Mouse (Mus musculus) cerebellum, adult 2 months (tissue): Measurements from ENCODE around the gene Dlgap5. TPM values are rescaled to one million over a fixed set of nuclear protein-coding genes. Genes with fewer than 3 reads are reported as not detected.
"Not testable (repeated sequence)": the region's sequence is repeated elsewhere in the genome, so short reads cannot be mapped to it uniquely, and the experiment has no call there.

ENCODE experiments used
- DNase-seq, 2 experiments: peaks; one replicate each; pipeline ENCODE4 v3.0.0; 2021
- H3K27ac ChIP-seq: fragments of 200-500 bp; 2 replicates; pipeline ENCODE4 v1.5.1; 2012; ENCODE audit warnings: low read length, control low read depth, inconsistent platforms; ENCODE audit not compliant: insufficient read depth
- H3K27me3 ChIP-seq: fragments of 200-500 bp; 2 replicates; pipeline ENCODE4 v1.6.1; 2012; ENCODE audit warnings: inconsistent platforms, mild to moderate bottlenecking, low read length, moderate library complexity; ENCODE audit not compliant: control insufficient read depth, insufficient read depth
- H3K4me1 ChIP-seq: fragments of 200-500 bp; 2 replicates; pipeline ENCODE4 v1.6.1; 2011; ENCODE audit warnings: low read length; ENCODE audit not compliant: control insufficient read depth, insufficient read depth
- H3K4me3 ChIP-seq: fragments of 200-500 bp; replicated peaks from 2 replicates; pipeline ENCODE3; 2011; ENCODE audit warnings: mild to moderate bottlenecking, low read depth, low read length, control low read depth; ENCODE audit not compliant: insufficient read depth
- CTCF ChIP-seq: fragments of 200-500 bp; IDR thresholded peaks from 2 replicates; pipeline ENCODE4 v1.5.1; 2011; ENCODE audit warnings: low read depth, mild to moderate bottlenecking, control low read depth, low read length, moderate library complexity, borderline replicate concordance; ENCODE audit not compliant: insufficient read depth
- POLR2A ChIP-seq: fragments of 200-500 bp; IDR thresholded peaks from 2 replicates; pipeline ENCODE4 v1.6.1; 2011; ENCODE audit warnings: low read length, control low read depth, borderline replicate concordance; ENCODE audit not compliant: insufficient read depth
- WGBS: fragments of 180-500 bp; shearing (Covaris S2); methylation state at CpG from one replicate; pipeline ENCODE4 v1.1.7; 2018; 5-methylcytosine and 5-hydroxymethylcytosine counted together
- polyA plus RNA-seq: library from polyadenylated mRNA; depleted of rRNA; stranded (reverse); fragments of >200 nt; gene quantifications from 2 replicates; pipeline ENCODE4 v1.2.3, GENCODE M21; 2012; rRNA removed

Dlgap5 gene
- 0.22 and 0.31 TPM in 2 replicates for polyA plus RNA-seq

- 1% methylated on average over 36 of the region's 36 CpGs for WGBS
Observed at GRCm38 (mm10) chr14:47417775-47418665, at the start of gene Dlgap5. Gene Dlgap5, minus strand, starts transcription at chr14:47418407.

DNA sequence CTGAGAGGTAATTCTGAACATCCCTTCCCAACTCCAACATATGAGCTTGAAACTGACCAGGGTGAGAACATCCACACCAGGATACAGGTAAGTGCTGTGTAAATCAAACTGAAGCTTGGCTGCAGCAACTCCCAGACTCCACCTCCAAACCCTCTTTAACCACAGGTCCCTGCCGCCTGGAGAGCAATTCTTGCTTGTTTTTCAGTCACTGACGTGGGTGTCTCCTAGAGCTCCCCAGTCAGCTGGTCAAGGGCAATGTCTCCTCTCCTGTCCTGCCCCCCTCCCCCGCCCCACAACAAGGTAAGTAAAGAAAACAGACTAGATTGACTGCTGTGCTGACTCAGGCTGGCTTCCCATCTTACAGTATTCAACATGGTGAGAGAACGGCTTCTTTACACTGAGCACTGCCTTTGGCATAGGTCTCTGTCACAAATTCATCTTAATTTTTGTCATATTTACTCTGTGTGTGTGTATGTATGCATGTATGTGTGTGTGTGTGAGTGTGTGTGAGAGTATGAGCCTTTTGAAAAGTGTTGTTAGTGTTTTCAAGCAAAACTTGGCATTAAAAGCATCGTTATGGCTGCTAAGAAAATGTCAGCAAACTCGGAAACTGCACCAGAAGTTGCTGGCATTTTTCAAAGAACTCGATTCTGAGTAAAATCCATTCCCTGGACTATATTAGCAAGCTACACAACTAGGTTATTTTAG is 47.4 kb upstream of the Dlgap5 start:
- Histone ChIP-seq H3K27ac (no peak overlapping the region), H3K4me3 (no peak overlapping the region), H3K27me3 (no peaks in the 10 kb centered on the region), H3K4me1 (no peaks in the 10 kb centered on the region)
- DNase-seq, result no peak
- no peak for TF ChIP-seq POLR2A
- no peak for TF ChIP-seq CTCF
- WGBS, result 52% methylated on average over 7 of the region's 7 CpGs

More at GRCm38 (mm10) chr14:47417775-47418665, at the start of gene Dlgap5:
- no peaks in the 10 kb centered on the region for H3K27me3 ChIP-seq
- no peaks in the 10 kb centered on the region for H3K4me1 ChIP-seq
- TF ChIP-seq CTCF, result no peak
- TF ChIP-seq POLR2A, result no peak
- H3K27ac ChIP-seq, result no peak within 1 kb of the TSS
- H3K4me3 ChIP-seq, result peak within 1 kb of the TSS; percentile 93
- DNase-seq, result peak; percentile 89 to 90

DNA sequence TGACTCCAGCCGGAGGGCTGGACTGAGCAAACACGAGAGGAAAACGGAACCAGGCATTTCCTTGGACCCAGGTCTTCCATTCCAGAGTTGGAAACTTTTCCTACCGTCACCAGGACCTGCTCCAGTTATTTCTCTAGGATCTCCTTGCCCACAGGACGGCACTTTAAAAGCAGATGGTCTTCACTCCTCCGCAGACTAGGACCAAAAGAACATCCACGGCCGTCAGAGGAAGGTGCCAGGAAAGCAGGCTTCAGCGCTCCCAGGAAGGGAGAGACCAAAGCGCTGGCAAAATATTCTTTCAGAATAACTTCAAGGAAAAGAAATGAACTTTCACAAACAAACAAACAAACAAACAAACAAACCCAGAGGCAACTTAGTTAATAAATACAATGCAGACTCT is 46.2 kb upstream of the Dlgap5 start:
- Histone ChIP-seq H3K27ac (no peak overlapping the region), H3K27me3 (no peaks in the 10 kb centered on the region), H3K4me1 (no peaks in the 10 kb centered on the region), H3K4me3 (no peak overlapping the region)
- TF ChIP-seq CTCF (no peak), POLR2A (no peak)
- DNase-seq, result no peak
- 52% methylated on average over 10 of the region's 10 CpGs for WGBS

- Histone ChIP-seq H3K27ac (no peak overlapping the region), H3K4me3 (no peak overlapping the region), H3K4me1 (no peaks in the 10 kb centered on the region), H3K27me3 (no peaks in the 10 kb centered on the region)
- DNase-seq, result no peak
- TF ChIP-seq POLR2A (no peak), CTCF (no peak)
- 80% methylated on average over 9 of the region's 9 CpGs for WGBS
Observed at GRCm38 (mm10) chr14:47462877-47463460, 44.8 kb upstream of the Dlgap5 start.

- H3K4me1 ChIP-seq, result no peaks in the 10 kb centered on the region
- no peaks in the 10 kb centered on the region for H3K27me3 ChIP-seq
- H3K27ac ChIP-seq, result no peak overlapping the region
- 81% methylated on average over 4 of the region's 4 CpGs for WGBS
- TF ChIP-seq POLR2A (no peak), CTCF (no peak)
- no peak for DNase-seq
- no peak overlapping the region for H3K4me3 ChIP-seq
Observed at GRCm38 (mm10) chr14:47462453-47462852, 44.2 kb upstream of the Dlgap5 start.

- no peaks in the 10 kb centered on the region for H3K27me3 ChIP-seq
- 86% methylated on average over 8 of the region's 8 CpGs for WGBS
- H3K4me3 ChIP-seq, result no peak overlapping the region
- TF ChIP-seq CTCF, result no peak
- TF ChIP-seq POLR2A, result no peak
- H3K4me1 ChIP-seq, result no peaks in the 10 kb centered on the region
- H3K27ac ChIP-seq, result no peak overlapping the region
- DNase-seq, result no peak
Observed at GRCm38 (mm10) chr14:47461997-47462396, 43.8 kb upstream of the Dlgap5 start.

DNA sequence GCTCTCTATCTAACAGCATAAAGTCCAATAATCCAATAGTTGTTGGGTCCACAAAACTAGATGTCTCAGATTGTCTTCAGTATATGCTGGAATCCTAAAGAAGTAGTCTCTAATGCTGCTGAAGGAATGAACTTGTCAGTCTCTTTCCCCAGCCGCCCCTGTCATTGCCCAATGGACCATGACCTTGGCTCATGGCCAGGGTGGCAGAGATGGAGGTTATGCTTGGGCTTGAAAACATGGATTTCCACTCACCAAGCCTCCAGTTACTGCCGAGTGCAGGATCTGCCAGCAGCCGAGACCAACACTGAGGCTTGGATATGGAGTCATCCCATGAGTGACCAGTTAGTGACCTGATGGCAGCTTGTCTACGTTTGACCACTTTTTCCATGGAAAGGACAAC is 41.3 kb upstream of the Dlgap5 start:
- TF ChIP-seq POLR2A, result no peak
- no peak for TF ChIP-seq CTCF
- no peak for DNase-seq
- Histone ChIP-seq H3K4me1 (no peaks in the 10 kb centered on the region), H3K27me3 (no peaks in the 10 kb centered on the region), H3K4me3 (no peak overlapping the region), H3K27ac (no peak overlapping the region)
- 37% methylated on average over 4 of the region's 4 CpGs for WGBS

DNA sequence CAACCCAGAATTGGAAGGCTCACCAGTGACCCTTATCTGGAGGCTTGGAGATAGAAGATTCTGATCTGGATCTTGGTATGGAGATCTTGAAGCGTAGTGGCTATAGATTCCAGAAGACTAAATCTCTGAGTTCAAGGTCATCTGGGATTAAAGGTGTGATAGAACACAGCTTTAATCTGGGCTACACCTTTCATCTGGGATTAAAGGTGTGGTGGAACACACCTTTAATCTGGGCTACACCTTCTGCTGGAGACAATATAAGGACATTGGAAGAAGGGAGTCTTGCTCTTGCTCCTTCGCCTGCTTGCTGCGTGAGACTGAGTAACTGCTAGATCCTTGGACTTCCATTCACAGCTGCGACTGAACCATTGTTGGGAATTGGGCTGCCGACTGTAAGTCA is 31.9 kb upstream of the Dlgap5 start, which contains the start of gene Fbxo34:
TSS of gene Fbxo34 (plus strand) at position 301 of the 400 bp plus-strand sequence.
- not testable (repeated sequence) for H3K27me3 ChIP-seq, H3K27ac ChIP-seq, H3K4me1 ChIP-seq, H3K4me3 ChIP-seq, DNase-seq
- 77% methylated on average over 3 of the region's 5 CpGs for WGBS
